Mouse (Mus musculus) retina, postnatal 1 day (tissue): ENCODE data around the gene Pde1c.
A peak's percentile ranks its signal among the peaks of the same experiment; 100 is the strongest.

Source experiments
- DNase-seq: peaks from one replicate; pipeline ENCODE4 v3.0.0-alpha.2; 2012

Pde1c gene

GRCm38 (mm10) chr6:56066632-56067282 lies 502.1 kb downstream of the Pde1c start:
- DNase-seq = peak; percentile 83

GRCm38 (mm10) chr6:56063736-56064135 lies 505.2 kb downstream of the Pde1c start:
- DNase-seq = peak; percentile 36

- DNase-seq = peak; percentile 76
Observed at GRCm38 (mm10) chr6:56049104-56049503, 519.8 kb downstream of the Pde1c start.

- no peak for DNase-seq
Observed at GRCm38 (mm10) chr6:56048580-56048979, 520.3 kb downstream of the Pde1c start.

GRCm38 (mm10) chr6:56044716-56045115 lies 524.2 kb downstream of the Pde1c start:
- no peak for DNase-seq

- DNase-seq = no peak
Observed at GRCm38 (mm10) chr6:56044270-56044669, 524.6 kb downstream of the Pde1c start.

- DNase-seq = no peak
Observed at GRCm38 (mm10) chr6:56039476-56040055, 529.3 kb downstream of the Pde1c start.

- DNase-seq = no peak
Observed at GRCm38 (mm10) chr6:56035054-56035453, 533.8 kb downstream of the Pde1c start.

- no peak for DNase-seq
Observed at GRCm38 (mm10) chr6:56032231-56032630, 536.7 kb downstream of the Pde1c start.

- peak; percentile 28 for DNase-seq
Observed at GRCm38 (mm10) chr6:56029986-56030385, 538.9 kb downstream of the Pde1c start.

GRCm38 (mm10) chr6:56027966-56028365 lies 540.9 kb downstream of the Pde1c start:
- DNase-seq = no peak

GRCm38 (mm10) chr6:56027318-56027717 lies 541.6 kb downstream of the Pde1c start:
- peak; percentile 31 for DNase-seq

GRCm38 (mm10) chr6:56025533-56025932 lies 543.4 kb downstream of the Pde1c start:
- no peak for DNase-seq
